Mouse (Mus musculus) ES-E14 (cell line): ENCODE results near the gene Il15ra.

Experiments
- CHD2 ChIP-seq: IDR thresholded peaks from 2 replicates; pipeline ENCODE4 v1.6.1; 2014; ENCODE audit warnings: mild to moderate bottlenecking, low read depth, low read length, inconsistent platforms
- HCFC1 ChIP-seq: IDR thresholded peaks from 2 replicates; pipeline ENCODE4 v1.6.1; 2012; ENCODE audit warnings: low read length, inconsistent platforms, borderline replicate concordance; ENCODE audit not compliant: insufficient read depth
- ZC3H11A ChIP-seq: IDR thresholded peaks from 2 replicates; pipeline ENCODE4 v1.6.1; 2012; ENCODE audit warnings: low read depth, mild to moderate bottlenecking, inconsistent platforms, low read length, borderline replicate concordance
- ZNF384 ChIP-seq: IDR thresholded peaks from 2 replicates; pipeline ENCODE4 v1.6.1; 2012; ENCODE audit warnings: low read depth, low read length, inconsistent platforms

GRCm38 (mm10) chr2:11722564-11722963 lies 17.5 kb downstream of the Il15ra start:
- TF ChIP-seq HCFC1, result no peak
- no peak for TF ChIP-seq ZNF384
- no peak for TF ChIP-seq CHD2
- TF ChIP-seq ZC3H11A, result no peak
